Mouse (Mus musculus): Measurements from ENCODE around the gene Irf2.

GRCm38 (mm10) chr8:46777760-46778460, 38.4 kb downstream of the Irf2 start:
- TF ChIP-seq HCFC1 (IDR thresholded peaks at IDR 0.05; ENCODE audit: borderline replicate concordance, insufficient read depth, low read length) (no peak), CHD2 (IDR thresholded peaks at IDR 0.05; ENCODE audit: low read depth, low read length) (no peak)
